Mouse (Mus musculus): ENCODE results near the gene Ier3.

GRCm38 (mm10) chr17:35836991-35837422, 15.5 kb downstream of the Ier3 start:
- TF ChIP-seq CTCF (IDR thresholded peaks at IDR 0.05) (no peak), EP300 (IDR thresholded peaks at IDR 0.05; ENCODE audit: insufficient read depth, low read depth, low read length) (no peak)

Data from heart, adult 2 months (tissue).